Mouse (Mus musculus) heart, embryonic 11.5 days (tissue): ENCODE measurements around the gene Taf6. TPM values are rescaled to one million over a fixed set of nuclear protein-coding genes. Genes with fewer than 3 reads are reported as not detected.
A peak's percentile ranks its signal among the peaks of the same experiment; 100 is the strongest.

Experiments
- ATAC-seq: fragments of 200-750 bp; cut with Nextera tagmentation; replicated peaks from 2 replicates; pipeline ENCODE4 v1.8.0; 2017; ENCODE audit warnings: moderate library complexity; ENCODE audit not compliant: insufficient number of reproducible peaks, low FRiP score, low TSS enrichment
- H3K27ac ChIP-seq: fragments of 300-500 bp; sonication (generic); 2 replicates; pipeline ENCODE4 v1.5.1; 2014; ENCODE audit warnings: mild to moderate bottlenecking, low read depth, low read length
- H3K27me3 ChIP-seq: fragments of 300-500 bp; sonication (generic); 2 replicates; pipeline ENCODE4 v1.6.1; 2014; ENCODE audit warnings: mild to moderate bottlenecking, low read length, mixed read lengths; ENCODE audit not compliant: control insufficient read depth, insufficient read depth
- H3K36me3 ChIP-seq: fragments of 300-500 bp; sonication (generic); 2 replicates; pipeline ENCODE4 v1.6.1; 2014; ENCODE audit warnings: mild to moderate bottlenecking, low read length, moderate library complexity, mixed read lengths; ENCODE audit not compliant: control insufficient read depth, insufficient read depth
- H3K4me1 ChIP-seq: fragments of 300-500 bp; sonication (generic); 2 replicates; pipeline ENCODE4 v1.6.1; 2014; ENCODE audit warnings: low read length; ENCODE audit not compliant: control insufficient read depth, insufficient read depth
- H3K4me2 ChIP-seq: fragments of 300-500 bp; sonication (generic); 2 replicates; pipeline ENCODE4 v1.6.1; 2014; ENCODE audit warnings: mild to moderate bottlenecking, moderate library complexity
- H3K4me3 ChIP-seq: fragments of 300-500 bp; sonication (generic); 2 replicates; pipeline ENCODE4 v1.5.1; 2014; ENCODE audit warnings: low read depth, low read length
- H3K9ac ChIP-seq: fragments of 300-500 bp; sonication (generic); 2 replicates; pipeline ENCODE4 v1.6.1; 2014; ENCODE audit warnings: mild to moderate bottlenecking, low read depth, low read length, moderate library complexity
- H3K9me3 ChIP-seq: fragments of 300-500 bp; sonication (generic); replicated peaks from 2 replicates; pipeline ENCODE4 v1.6.1; 2016; ENCODE audit warnings: low read length; ENCODE audit not compliant: control insufficient read depth
- WGBS: fragments of 180-500 bp; shearing (Covaris S2); extraction: QIAGEN DNeasy Blood & Tissue Kit; methylation state at CpG from one replicate; pipeline ENCODE4 v1.1.7; 2014; ENCODE audit not compliant: insufficient replicate concordance; 5-methylcytosine and 5-hydroxymethylcytosine counted together
- polyA plus RNA-seq: library from polyadenylated mRNA; unstranded; fragments of >200 nt; fragmentation: Nextera tagmentation; extraction: Ambion mirVana; gene quantifications from 2 replicates; pipeline ENCODE4 v1.2.1, GENCODE M21; 2014

The Taf6 gene
- polyA plus RNA-seq, 1 experiment from 2014 or later: 85.2 TPM

DNA sequence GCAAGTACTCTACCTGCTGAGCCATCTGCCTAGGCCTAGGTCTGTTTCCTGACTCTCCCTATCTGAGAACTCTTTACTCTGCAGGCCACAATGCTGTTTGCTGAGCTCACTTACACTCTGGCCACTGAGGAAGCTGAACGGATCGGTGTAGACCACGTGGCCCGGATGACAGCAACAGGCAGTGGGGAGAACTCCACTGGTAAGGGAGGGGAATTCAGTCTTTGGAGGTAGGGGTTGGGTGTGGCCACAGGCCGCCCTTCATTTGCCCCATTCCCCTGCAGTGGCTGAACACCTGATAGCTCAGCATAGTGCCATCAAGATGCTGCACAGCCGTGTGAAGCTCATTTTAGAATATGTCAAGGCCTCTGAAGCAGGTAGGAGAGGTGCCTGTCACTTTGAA, 24.2 kb downstream of the Taf6 start:
- Histone ChIP-seq H3K36me3 (peaks cover 32% of the 10 kb centered on the region), H3K9me3 (no peaks in the 10 kb centered on the region), H3K27me3 (no peaks in the 10 kb centered on the region), H3K4me3 (no peak overlapping the region), H3K4me1 (peaks cover 8% of the 10 kb centered on the region), H3K9ac (no peak overlapping the region), H3K27ac (no peak overlapping the region), H3K4me2 (no peak overlapping the region)
- no peak for ATAC-seq
- 71% methylated on average over 6 of the region's 6 CpGs for WGBS

DNA sequence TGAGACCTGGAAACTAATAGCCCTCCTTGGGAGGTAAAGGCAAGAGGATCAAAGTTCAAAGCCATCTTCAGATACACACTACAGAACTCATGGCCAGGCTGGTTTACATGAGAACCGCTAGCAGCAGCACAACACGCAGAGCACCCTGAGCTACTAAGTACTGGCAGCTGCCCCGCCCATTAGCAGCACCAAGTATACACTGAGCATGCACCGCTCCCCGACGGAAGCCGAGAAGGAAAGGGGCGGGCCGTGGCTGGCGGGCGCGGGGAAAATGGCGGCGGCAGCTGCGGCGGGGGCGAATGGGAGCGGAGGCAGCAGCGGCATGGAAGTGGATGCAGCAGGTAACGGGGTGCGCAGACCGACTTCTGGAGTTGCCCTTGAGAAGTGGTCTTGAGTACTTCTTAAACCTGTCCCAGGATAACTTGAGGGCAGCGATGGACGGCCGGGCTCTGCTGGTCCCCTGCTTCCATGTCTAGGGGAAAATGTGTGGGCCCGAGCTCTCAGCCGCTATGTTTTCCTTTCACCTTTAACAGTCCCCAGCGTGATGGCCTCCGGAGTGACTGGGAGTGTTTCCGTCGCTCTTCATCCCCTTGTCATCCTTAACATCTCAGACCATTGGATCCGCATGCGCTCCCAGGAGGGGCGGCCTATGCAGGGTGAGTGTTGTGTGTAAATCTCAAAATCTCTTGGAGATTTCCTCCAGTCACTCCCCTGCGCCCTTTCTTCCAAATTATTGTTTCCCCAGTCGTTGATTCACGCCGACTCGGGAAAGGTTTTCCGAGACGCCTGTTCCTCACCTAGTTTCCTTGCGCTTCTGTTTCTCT, 26.2 kb downstream of the Taf6 start, which contains the start of gene Cops6:
TSS of gene Cops6 (plus strand) at position 230 of the 824 bp plus-strand sequence.
- H3K27me3 ChIP-seq: no peaks in the 10 kb centered on the region
- peak within 1 kb of the TSS; percentile 93 for H3K9ac ChIP-seq
- H3K27ac ChIP-seq: peak within 1 kb of the TSS; percentile 69
- H3K9me3 ChIP-seq: no peaks in the 10 kb centered on the region
- ATAC-seq: peak; percentile 93
- peak within 1 kb of the TSS; percentile 84 for H3K4me3 ChIP-seq
- peak within 1 kb of the TSS; percentile 74 for H3K4me2 ChIP-seq
- WGBS: under 1% methylated on average over 42 of the region's 42 CpGs
- H3K36me3 ChIP-seq: peaks cover 15% of the 10 kb centered on the region
- peaks cover 8% of the 10 kb centered on the region for H3K4me1 ChIP-seq

GRCm38 (mm10) chr5:138160224-138160762, 27.0 kb downstream of the Taf6 start:
- H3K4me2 ChIP-seq: peak overlapping the region; percentile 74
- H3K27ac ChIP-seq: peak overlapping the region; percentile 69
- H3K4me1 ChIP-seq: peaks cover 8% of the 10 kb centered on the region
- WGBS: 72% methylated on average over 7 of the region's 7 CpGs
- peaks cover 14% of the 10 kb centered on the region for H3K36me3 ChIP-seq
- H3K9me3 ChIP-seq: no peaks in the 10 kb centered on the region
- H3K9ac ChIP-seq: peak overlapping the region; percentile 93; the same call in 1 of the 2 replicates
- peak overlapping the region; percentile 84 for H3K4me3 ChIP-seq
- no peaks in the 10 kb centered on the region for H3K27me3 ChIP-seq
- ATAC-seq: no peak

GRCm38 (mm10) chr5:138155443-138155976, 31.7 kb downstream of the Taf6 start, which contains the start of gene Zfp113:
Gene Zfp113 (minus strand): TSS chr5:138155744.
- H3K9ac ChIP-seq: peak within 1 kb of the TSS; percentile 90
- peaks cover 7% of the 10 kb centered on the region; the same call in 1 of the 2 replicates for H3K4me1 ChIP-seq
- H3K4me2 ChIP-seq: peak within 1 kb of the TSS; percentile 86
- H3K36me3 ChIP-seq: peaks cover 7% of the 10 kb centered on the region
- H3K27me3 ChIP-seq: no peaks in the 10 kb centered on the region
- ATAC-seq: peak; percentile 96
- H3K4me3 ChIP-seq: peak within 1 kb of the TSS; percentile 77
- peak within 1 kb of the TSS; percentile 84 for H3K27ac ChIP-seq
- no peaks in the 10 kb centered on the region for H3K9me3 ChIP-seq
- under 1% methylated on average over 31 of the region's 31 CpGs for WGBS

GRCm38 (mm10) chr5:138154390-138154789, 32.9 kb downstream of the Taf6 start:
- Histone ChIP-seq H3K27ac (no peak overlapping the region), H3K4me2 (peak overlapping the region; percentile 86), H3K9ac (no peak overlapping the region), H3K36me3 (peaks cover 10% of the 10 kb centered on the region), H3K9me3 (no peaks in the 10 kb centered on the region), H3K4me3 (peak overlapping the region; percentile 77), H3K27me3 (no peaks in the 10 kb centered on the region), H3K4me1 (peaks cover 4% of the 10 kb centered on the region; the same call in 1 of the 2 replicates)
- no peak for ATAC-seq
- WGBS: 72% methylated on average over 3 of the region's 3 CpGs

DNA sequence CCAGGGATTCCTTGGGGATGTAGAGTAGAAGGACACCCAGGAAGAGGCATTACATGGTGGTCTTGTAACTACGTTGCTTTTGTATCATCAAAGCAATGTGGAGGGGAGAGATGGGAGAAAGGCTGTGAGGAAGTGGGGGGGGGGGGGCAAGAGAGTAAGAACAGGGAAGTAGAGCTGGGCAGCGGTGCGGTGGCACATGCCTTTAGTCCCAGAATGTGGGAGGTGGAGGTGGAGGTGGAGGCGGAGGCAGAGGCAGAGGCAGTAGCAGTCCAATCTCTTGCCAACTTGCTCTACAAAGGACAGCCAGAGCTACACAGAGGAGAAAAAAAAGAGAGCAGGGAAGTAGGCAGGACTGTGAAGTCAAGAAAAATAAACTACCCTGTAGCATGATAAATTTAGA, 48.7 kb downstream of the Taf6 start:
- Histone ChIP-seq H3K4me3 (no peak overlapping the region), H3K27ac (no peak overlapping the region), H3K9ac (no peak overlapping the region), H3K27me3 (no peaks in the 10 kb centered on the region), H3K4me1 (peaks cover 2% of the 10 kb centered on the region; the same call in 1 of the 2 replicates), H3K4me2 (no peak overlapping the region), H3K9me3 (no peaks in the 10 kb centered on the region), H3K36me3 (peaks cover 18% of the 10 kb centered on the region)
- ATAC-seq: no peak
- 56% methylated on average over 4 of the region's 4 CpGs for WGBS

GRCm38 (mm10) chr5:138137935-138138549, 49.2 kb downstream of the Taf6 start:
- ATAC-seq: no peak
- H3K27ac ChIP-seq: no peak overlapping the region
- H3K4me3 ChIP-seq: no peak overlapping the region
- no peak overlapping the region for H3K4me2 ChIP-seq
- H3K9ac ChIP-seq: no peak overlapping the region
- H3K9me3 ChIP-seq: no peaks in the 10 kb centered on the region
- peaks cover 2% of the 10 kb centered on the region; the same call in 1 of the 2 replicates for H3K4me1 ChIP-seq
- WGBS: 54% methylated on average over 8 of the region's 8 CpGs
- peaks cover 20% of the 10 kb centered on the region for H3K36me3 ChIP-seq
- no peaks in the 10 kb centered on the region for H3K27me3 ChIP-seq

- H3K4me3 ChIP-seq: no peak overlapping the region
- H3K4me1 ChIP-seq: peaks cover 2% of the 10 kb centered on the region; the same call in 1 of the 2 replicates
- H3K36me3 ChIP-seq: peaks cover 22% of the 10 kb centered on the region
- no peak overlapping the region for H3K27ac ChIP-seq
- no peaks in the 10 kb centered on the region for H3K9me3 ChIP-seq
- H3K27me3 ChIP-seq: no peaks in the 10 kb centered on the region
- ATAC-seq: no peak
- no peak overlapping the region for H3K4me2 ChIP-seq
- WGBS: 58% methylated on average over 4 of the region's 4 CpGs
- H3K9ac ChIP-seq: no peak overlapping the region
Measured at GRCm38 (mm10) chr5:138137257-138137656, 50.0 kb downstream of the Taf6 start.
